Mouse (Mus musculus) mouse embryonic stem cell (cell line): Measurements from ENCODE around the gene Clcf1.

Experiments used
- in situ Hi-C, 2 experiments: fragments of 300-500 bp; cut with MboI; formaldehyde crosslinking; loops; 1 replicate in 1 of 2; 3 replicates in 1 of 2; pipeline ENCODE4 v1.14.3; 2019 to 2020; ENCODE audit warnings: low sequenced_read_pairs in 2 of 2, low pct_unique_long_range_greater_than_20kb in 1 of 2, mixed read lengths in 1 of 2; ENCODE audit not compliant: unreplicated experiment in 1 of 2

Clcf1 gene

DNA sequence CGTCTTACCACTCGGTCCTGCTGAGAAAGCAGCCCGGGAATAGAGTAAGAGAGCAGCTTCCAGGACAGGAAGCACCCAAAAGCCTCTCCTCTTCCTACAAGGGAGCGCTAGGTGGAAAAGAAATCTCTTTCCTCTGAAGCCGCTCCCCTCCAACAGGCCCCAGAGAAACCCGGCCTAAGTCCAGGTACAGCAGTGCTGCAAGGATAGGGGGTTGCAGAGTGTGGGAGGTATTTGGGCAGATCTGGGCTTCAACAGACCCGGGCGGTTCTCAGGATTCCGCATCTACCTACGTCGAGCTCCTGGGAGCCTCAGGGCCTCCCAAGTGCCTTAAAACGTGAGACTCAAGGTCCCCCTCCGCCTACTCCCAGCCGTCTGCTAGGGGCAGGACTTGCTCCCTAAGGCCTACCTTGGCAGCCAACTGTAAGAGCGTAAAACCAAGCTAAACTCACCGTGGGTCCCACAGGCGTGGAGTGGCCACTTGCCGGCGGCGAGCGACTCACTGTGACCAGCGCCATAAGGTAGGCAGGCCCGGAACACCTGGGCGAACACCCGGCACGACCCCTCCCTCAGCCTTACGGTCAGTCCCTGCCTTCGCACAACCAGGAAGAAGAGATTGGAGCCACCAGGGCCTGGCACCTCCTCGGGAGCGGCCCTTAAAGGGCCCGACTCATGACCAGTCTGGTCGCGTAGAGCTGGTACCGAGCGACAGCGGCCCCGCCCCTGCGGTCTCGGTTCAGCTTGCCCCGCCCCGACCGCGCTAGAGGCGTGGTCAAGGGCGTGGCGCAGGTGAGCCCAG, 54.7 kb downstream of the Clcf1 start, which contains the start of gene Ssh3:
Gene Ssh3 (minus strand): TSS at position 615 of the 796 bp plus-strand sequence.
- in situ Hi-C loops, result no loop called here

DNA sequence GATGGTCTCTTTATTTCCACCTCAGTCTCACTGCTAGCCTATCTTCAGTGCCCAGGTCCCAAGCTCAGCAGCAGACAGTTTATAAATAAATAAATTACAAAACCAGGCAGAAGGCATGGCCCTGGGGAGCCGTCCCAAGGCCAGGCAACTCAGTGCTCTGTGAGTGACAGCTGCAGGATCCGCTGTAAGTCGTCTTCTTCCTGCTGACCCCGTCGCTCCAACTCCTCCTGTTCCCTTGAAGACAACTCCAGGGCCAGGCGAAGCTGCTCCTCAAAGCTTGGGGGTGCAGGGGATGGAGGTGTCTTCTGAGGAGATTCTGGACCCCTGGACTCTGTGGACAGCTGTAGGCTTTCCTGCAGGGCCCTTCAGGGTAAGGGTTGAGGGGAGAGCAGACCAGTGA, 56.1 kb downstream of the Clcf1 start:
- in situ Hi-C loops, result no loop called here

DNA sequence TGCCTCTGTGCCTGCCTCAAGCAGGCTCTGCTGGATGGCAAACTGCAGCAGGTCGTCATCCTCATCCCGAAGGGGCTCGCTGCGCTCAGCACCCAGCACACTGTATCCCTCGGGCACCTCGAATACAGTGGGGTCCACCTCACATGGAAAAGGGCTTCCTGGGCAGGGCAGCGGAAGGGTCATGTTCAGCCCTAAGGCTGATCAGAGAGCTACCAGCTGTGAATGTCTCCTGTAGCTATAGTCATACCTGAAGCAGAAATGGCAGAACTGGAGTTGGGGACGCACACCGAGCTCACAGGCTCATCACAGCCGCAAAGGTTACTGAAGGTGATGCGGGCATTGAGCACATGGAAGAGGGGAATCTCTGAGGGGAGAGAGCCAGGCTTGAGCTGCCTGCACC, 56.9 kb downstream of the Clcf1 start:
- in situ Hi-C loops, result no loop called here
